Mouse (Mus musculus) neural tube, embryonic 11.5 days (tissue): ENCODE data around the gene Smim4. TPM values are rescaled to one million over a fixed set of nuclear protein-coding genes. Genes with fewer than 3 reads are reported as not detected.

Experiments used
- ATAC-seq: fragments of 200-750 bp; cut with Nextera tagmentation; 2 replicates; pipeline ENCODE4 v1.8.0; 2017; ENCODE audit warnings: moderate number of reproducible peaks, mild to moderate bottlenecking, moderate TSS enrichment, moderate library complexity; ENCODE audit not compliant: insufficient read depth, low FRiP score, low TSS enrichment
- DNase-seq: peaks from one replicate; pipeline ENCODE4 v3.0.0-alpha.2; 2015; ENCODE audit warnings: low spot score
- H3K27ac ChIP-seq: fragments of 300-500 bp; sonication (generic); 2 replicates; pipeline ENCODE4 v1.5.1; 2014; ENCODE audit warnings: low read depth, mild to moderate bottlenecking, low read length
- H3K27me3 ChIP-seq: fragments of 300-500 bp; sonication (generic); 2 replicates; pipeline ENCODE4 v1.6.1; 2014; ENCODE audit warnings: mild to moderate bottlenecking, low read length, mixed read lengths; ENCODE audit not compliant: control insufficient read depth, insufficient read depth
- H3K36me3 ChIP-seq: fragments of 300-500 bp; sonication (generic); 2 replicates; pipeline ENCODE4 v1.6.1; 2014; ENCODE audit warnings: mild to moderate bottlenecking, low read length, moderate library complexity, mixed read lengths; ENCODE audit not compliant: control insufficient read depth, insufficient read depth
- H3K4me1 ChIP-seq: fragments of 300-500 bp; sonication (generic); 2 replicates; pipeline ENCODE4 v1.6.1; 2014; ENCODE audit warnings: low read length, mixed read lengths; ENCODE audit not compliant: control insufficient read depth, insufficient read depth
- H3K4me2 ChIP-seq: fragments of 300-500 bp; sonication (generic); 2 replicates; pipeline ENCODE4 v1.6.1; 2014; ENCODE audit warnings: low read depth, mild to moderate bottlenecking, moderate library complexity
- H3K4me3 ChIP-seq: fragments of 300-500 bp; sonication (generic); 2 replicates; pipeline ENCODE4 v1.5.1; 2014; ENCODE audit warnings: low read depth, low read length
- H3K9ac ChIP-seq: fragments of 300-500 bp; sonication (generic); 2 replicates; pipeline ENCODE4 v1.6.1; 2014; ENCODE audit warnings: mild to moderate bottlenecking, low read length
- H3K9me3 ChIP-seq: fragments of 300-500 bp; sonication (generic); 2 replicates; pipeline ENCODE4 v1.6.1; 2016; ENCODE audit warnings: low read length; ENCODE audit not compliant: control insufficient read depth
- WGBS: fragments of 180-500 bp; shearing (Covaris S2); extraction: QIAGEN DNeasy Blood & Tissue Kit; methylation state at CpG from one replicate; pipeline ENCODE4 v1.1.7; 2014; 5-methylcytosine and 5-hydroxymethylcytosine counted together
- polyA plus RNA-seq: library from polyadenylated mRNA; unstranded; fragments of >200 nt; fragmentation: Nextera tagmentation; extraction: Ambion mirVana; gene quantifications from 2 replicates; pipeline ENCODE4 v1.2.1, GENCODE M21; 2014

Smim4 gene
- polyA plus RNA-seq, 1 experiment from 2014 or later = 62.5 TPM

DNA sequence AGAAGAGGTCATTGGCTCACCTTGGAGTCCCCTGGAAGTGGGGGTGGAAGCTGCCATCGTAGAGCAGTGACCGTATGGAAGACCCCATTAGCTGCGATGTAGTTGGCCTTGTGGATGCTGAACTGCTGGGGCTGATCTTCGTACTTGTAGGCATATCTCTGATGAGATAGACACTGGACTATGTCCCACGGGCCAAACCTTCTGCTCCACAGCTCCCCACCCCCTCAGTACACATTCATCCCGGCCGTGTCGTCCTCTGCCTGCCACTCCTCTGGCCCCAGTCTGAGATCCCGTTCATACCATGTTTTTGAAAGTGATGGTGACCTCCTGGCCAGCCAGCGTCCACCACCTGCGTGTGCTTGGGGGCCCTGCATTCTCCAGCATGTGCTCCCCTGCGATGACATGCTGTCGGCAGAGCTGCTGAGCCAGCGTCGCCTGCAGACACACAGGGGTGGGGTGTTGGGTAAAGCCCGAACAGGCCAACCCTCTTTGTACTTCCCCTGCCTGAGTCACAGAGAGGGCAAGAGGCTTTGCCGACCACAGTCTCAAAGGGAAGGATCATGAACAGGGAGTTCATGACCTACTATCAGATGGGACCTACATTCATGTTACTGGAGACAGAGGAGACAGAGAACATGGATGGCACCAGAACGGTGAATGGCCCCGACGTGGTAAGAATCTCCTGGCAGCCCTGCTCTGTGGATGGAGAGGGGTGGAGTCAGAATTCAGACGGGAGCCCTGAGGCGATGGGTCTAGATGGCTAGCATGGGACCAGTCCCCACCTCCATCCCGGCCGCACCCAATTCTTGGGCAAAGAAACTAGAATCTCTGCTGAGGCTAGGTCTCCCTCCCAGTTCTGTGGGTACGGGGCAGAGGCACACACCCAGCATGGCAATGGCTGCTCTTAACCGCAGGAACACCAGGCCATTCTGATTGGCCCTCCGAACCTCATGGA lies 31.7 kb upstream of the Smim4 start:
- 79% methylated on average over 27 of the region's 27 CpGs for WGBS
- Histone ChIP-seq H3K27me3 (no peaks in the 10 kb centered on the region), H3K4me2 (no peak overlapping the region), H3K4me1 (no peaks in the 10 kb centered on the region), H3K27ac (no peak overlapping the region), H3K4me3 (no peak overlapping the region), H3K9ac (no peak overlapping the region), H3K36me3 (no peaks in the 10 kb centered on the region), H3K9me3 (no peaks in the 10 kb centered on the region)
- no peak for ATAC-seq
- DNase-seq = no peak

DNA sequence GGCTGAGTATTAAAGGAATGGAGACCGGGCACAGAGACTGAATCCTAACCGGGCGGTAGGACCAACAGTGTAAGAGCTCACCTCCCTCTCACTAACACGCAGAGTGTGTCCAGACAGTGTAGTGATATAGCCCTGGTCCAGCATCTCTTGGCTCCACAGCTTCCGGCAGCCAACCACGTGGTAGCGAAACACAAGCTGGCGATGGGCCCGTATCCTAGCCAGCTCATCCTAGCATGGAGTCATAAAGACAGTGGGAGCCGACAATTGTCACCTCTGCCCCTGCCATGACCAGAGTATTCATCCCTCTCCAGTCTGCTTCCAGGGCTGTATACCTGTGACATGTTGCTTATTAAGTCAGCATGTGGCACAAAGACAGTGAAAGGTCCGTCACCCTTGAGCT lies 16.9 kb upstream of the Smim4 start:
- no peak overlapping the region for H3K9ac ChIP-seq
- no peaks in the 10 kb centered on the region for H3K9me3 ChIP-seq
- H3K4me3 ChIP-seq = no peak overlapping the region
- ATAC-seq = no peak
- DNase-seq = no peak
- 94% methylated on average over 11 of the region's 11 CpGs for WGBS
- no peaks in the 10 kb centered on the region for H3K27me3 ChIP-seq
- H3K27ac ChIP-seq = no peak overlapping the region
- H3K4me2 ChIP-seq = no peak overlapping the region
- H3K36me3 ChIP-seq = peaks cover 7% of the 10 kb centered on the region
- no peaks in the 10 kb centered on the region for H3K4me1 ChIP-seq

DNA sequence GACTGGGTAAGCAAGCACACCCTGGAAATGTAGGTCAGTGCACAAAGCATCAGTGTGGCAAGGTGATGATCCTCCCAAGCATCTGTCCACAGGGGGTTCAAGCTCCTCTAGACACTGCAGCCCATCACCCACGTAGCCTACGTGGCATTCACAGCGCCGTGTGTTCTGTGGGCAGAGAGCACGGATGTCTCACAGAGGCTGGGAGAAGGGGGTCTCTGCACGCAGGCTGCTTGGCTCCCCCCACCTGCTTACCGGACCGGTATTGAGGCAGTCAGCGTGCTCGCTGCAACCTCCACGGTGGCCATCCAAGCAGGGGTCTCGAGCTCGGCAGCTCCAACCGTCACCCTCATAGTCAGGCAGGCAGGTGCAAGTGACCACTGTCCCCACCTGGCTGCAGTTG lies 12.3 kb upstream of the Smim4 start:
- Histone ChIP-seq H3K9ac (no peak overlapping the region), H3K4me1 (no peaks in the 10 kb centered on the region), H3K27ac (no peak overlapping the region), H3K27me3 (no peaks in the 10 kb centered on the region), H3K36me3 (peaks cover 47% of the 10 kb centered on the region), H3K4me3 (no peak overlapping the region), H3K4me2 (no peak overlapping the region), H3K9me3 (no peaks in the 10 kb centered on the region)
- no peak for DNase-seq
- no peak for ATAC-seq
- 96% methylated on average over 14 of the region's 14 CpGs for WGBS

GRCm38 (mm10) chr14:31140141-31140540 lies 11.4 kb upstream of the Smim4 start:
- peaks cover 55% of the 10 kb centered on the region for H3K36me3 ChIP-seq
- 92% methylated on average over 15 of the region's 15 CpGs for WGBS
- H3K9me3 ChIP-seq = no peaks in the 10 kb centered on the region
- DNase-seq = no peak
- no peaks in the 10 kb centered on the region for H3K27me3 ChIP-seq
- H3K4me1 ChIP-seq = no peaks in the 10 kb centered on the region
- no peak overlapping the region for H3K4me2 ChIP-seq
- H3K27ac ChIP-seq = no peak overlapping the region
- no peak overlapping the region for H3K4me3 ChIP-seq
- no peak for ATAC-seq
- H3K9ac ChIP-seq = no peak overlapping the region

DNA sequence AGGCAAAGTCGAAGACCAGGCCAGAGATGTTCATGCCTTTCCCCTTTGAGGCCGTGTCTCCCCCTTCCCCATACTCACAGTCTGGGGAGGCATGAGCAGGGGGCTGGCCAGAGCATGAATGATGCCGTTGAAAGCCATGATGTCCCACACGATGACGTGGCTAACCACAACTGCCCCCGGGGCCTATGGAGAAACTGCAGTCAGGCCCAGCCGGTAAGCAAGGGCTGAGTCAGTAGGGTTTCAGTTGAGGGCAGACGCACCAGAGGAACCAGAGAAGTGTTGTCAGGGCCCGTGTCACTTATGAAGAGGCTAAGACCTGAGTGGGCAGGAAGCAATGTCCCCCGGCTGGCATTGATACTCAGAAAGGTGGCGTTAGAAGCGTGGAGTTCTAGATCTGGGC lies 10.9 kb upstream of the Smim4 start:
- Histone ChIP-seq H3K27ac (no peak overlapping the region), H3K9me3 (no peaks in the 10 kb centered on the region), H3K36me3 (peaks cover 57% of the 10 kb centered on the region), H3K4me1 (no peaks in the 10 kb centered on the region), H3K27me3 (no peaks in the 10 kb centered on the region), H3K4me2 (no peak overlapping the region), H3K9ac (no peak overlapping the region), H3K4me3 (no peak overlapping the region)
- DNase-seq (no peak), ATAC-seq (no peak)
- WGBS = 95% methylated on average over 12 of the region's 12 CpGs

DNA sequence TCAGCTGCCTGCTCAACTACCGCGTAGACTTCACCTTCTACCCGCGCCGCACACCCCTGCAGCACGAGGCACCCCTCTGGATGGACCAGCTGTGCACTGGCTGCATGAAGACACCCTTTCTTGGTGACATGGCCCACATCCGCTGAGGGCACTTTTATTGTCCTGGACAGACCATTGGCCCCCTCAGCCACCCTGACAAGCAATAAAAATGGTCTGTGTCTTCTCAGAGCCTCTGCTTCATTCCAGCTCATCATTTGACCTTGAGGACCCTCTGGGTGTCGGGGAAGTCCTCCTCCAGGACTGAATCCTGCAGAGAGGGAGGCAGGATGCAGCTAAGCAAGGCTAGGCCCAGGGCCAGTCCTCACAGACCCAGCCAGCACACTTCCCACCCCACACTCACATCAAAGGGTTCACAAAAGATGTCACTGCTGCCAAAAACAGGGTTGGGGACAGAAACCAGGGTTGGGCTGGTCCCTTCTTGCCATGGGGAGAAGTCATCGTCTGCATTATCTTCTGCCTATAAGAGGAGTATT lies 10.2 kb upstream of the Smim4 start:
- ATAC-seq (no peak), DNase-seq (no peak)
- no peak overlapping the region for H3K9ac ChIP-seq
- peaks cover 58% of the 10 kb centered on the region for H3K36me3 ChIP-seq
- H3K27me3 ChIP-seq = no peaks in the 10 kb centered on the region
- H3K4me2 ChIP-seq = no peak overlapping the region
- H3K9me3 ChIP-seq = no peaks in the 10 kb centered on the region
- H3K4me3 ChIP-seq = no peak overlapping the region
- 95% methylated on average over 9 of the region's 9 CpGs for WGBS
- no peaks in the 10 kb centered on the region for H3K4me1 ChIP-seq
- H3K27ac ChIP-seq = no peak overlapping the region

- Histone ChIP-seq H3K4me3 (no peak overlapping the region), H3K9ac (no peak overlapping the region), H3K4me1 (peaks cover under 1% of the 10 kb centered on the region; the same call in 1 of the 2 replicates), H3K36me3 (peaks cover 58% of the 10 kb centered on the region), H3K9me3 (no peaks in the 10 kb centered on the region), H3K4me2 (no peak overlapping the region), H3K27ac (no peak overlapping the region), H3K27me3 (no peaks in the 10 kb centered on the region)
- DNase-seq = no peak
- ATAC-seq = no peak
- 86% methylated on average over 30 of the region's 35 CpGs for WGBS
Observed at GRCm38 (mm10) chr14:31138219-31138896, 9.6 kb upstream of the Smim4 start.

- peaks cover 58% of the 10 kb centered on the region for H3K36me3 ChIP-seq
- ATAC-seq = no peak
Observed at GRCm38 (mm10) chr14:31137791-31138190, 9.0 kb upstream of the Smim4 start.

More at GRCm38 (mm10) chr14:31137791-31138190, 9.0 kb upstream of the Smim4 start:
- no peak for DNase-seq
- peaks cover 3% of the 10 kb centered on the region; the same call in 1 of the 2 replicates for H3K4me1 ChIP-seq
- no peaks in the 10 kb centered on the region for H3K9me3 ChIP-seq
- no peak overlapping the region for H3K27ac ChIP-seq
- no peak overlapping the region for H3K9ac ChIP-seq
- H3K4me3 ChIP-seq = no peak overlapping the region
- no peak overlapping the region for H3K4me2 ChIP-seq
- 91% methylated on average over 11 of the region's 11 CpGs for WGBS
- no peaks in the 10 kb centered on the region for H3K27me3 ChIP-seq
